Mouse (Mus musculus) forebrain, embryonic 10.5 days (tissue): ENCODE measurements around the gene Gm5244. TPM values are rescaled to one million over a fixed set of nuclear protein-coding genes. Genes with fewer than 3 reads are reported as not detected.

Source experiments
- DNase-seq: peaks from one replicate; pipeline ENCODE4 v3.0.0-alpha.2; 2017; ENCODE audit warnings: low spot score; ENCODE audit errors: extremely low spot score
- H3K27ac ChIP-seq: fragments of 300-500 bp; sonication (generic); 2 replicates; pipeline ENCODE4 v1.5.1; 2016; ENCODE audit warnings: mild to moderate bottlenecking
- H3K27me3 ChIP-seq: fragments of 300-500 bp; sonication (generic); 2 replicates; pipeline ENCODE4 v1.6.1; 2016; ENCODE audit warnings: mild to moderate bottlenecking; ENCODE audit not compliant: poor library complexity, severe bottlenecking
- H3K36me3 ChIP-seq: fragments of 300-500 bp; sonication (generic); replicated peaks from 2 replicates; pipeline ENCODE4 v1.6.1; 2016; ENCODE audit warnings: mild to moderate bottlenecking, moderate library complexity
- H3K4me1 ChIP-seq: fragments of 300-500 bp; sonication (generic); 2 replicates; pipeline ENCODE4 v1.6.1; 2016
- H3K4me3 ChIP-seq: fragments of 300-500 bp; sonication (generic); 2 replicates; pipeline ENCODE4 v1.5.1; 2016; ENCODE audit warnings: mild to moderate bottlenecking, moderate library complexity
- H3K9me3 ChIP-seq: fragments of 300-500 bp; sonication (generic); 2 replicates; pipeline ENCODE4 v1.6.1; 2016; ENCODE audit warnings: mild to moderate bottlenecking, moderate library complexity
- WGBS: fragments of 180-500 bp; shearing (Covaris S2); methylation state at CpG from one replicate; pipeline ENCODE4 v1.1.7; 2016; 5-methylcytosine and 5-hydroxymethylcytosine counted together
- polyA plus RNA-seq: library from polyadenylated mRNA; unstranded; fragments of >200 nt; fragmentation: Nextera tagmentation; extraction: Ambion mirVana; gene quantifications from 2 replicates; pipeline ENCODE4 v1.2.1, GENCODE M21; 2016

Gm5244 gene
- not detected in 2 replicates for polyA plus RNA-seq

- Histone ChIP-seq H3K27me3 (no peaks in the 10 kb centered on the region), H3K4me3 (no peak within 1 kb of the TSS), H3K36me3 (no peaks in the 10 kb centered on the region), H3K4me1 (no peaks in the 10 kb centered on the region), H3K27ac (no peak within 1 kb of the TSS), H3K9me3 (no peaks in the 10 kb centered on the region)
- no peak for DNase-seq
These were observed at the start of gene Gm5244 for GRCm38 (mm10) chr19:12846382-12846781. Gm5244 (plus strand) TSS chr19:12846682.

GRCm38 (mm10) chr19:12797071-12797470, 49.4 kb upstream of the Gm5244 start:
- 1% methylated on average over 7 of the region's 7 CpGs for WGBS
- H3K4me1 ChIP-seq, result peaks cover 24% of the 10 kb centered on the region
- peak overlapping the region; percentile 90 for H3K4me3 ChIP-seq
- no peaks in the 10 kb centered on the region for H3K36me3 ChIP-seq
- DNase-seq, result no peak
- peak overlapping the region; percentile 99 for H3K27ac ChIP-seq
- H3K9me3 ChIP-seq, result no peaks in the 10 kb centered on the region
- no peaks in the 10 kb centered on the region for H3K27me3 ChIP-seq

- peaks cover 12% of the 10 kb centered on the region for H3K4me1 ChIP-seq
- H3K27ac ChIP-seq, result no peak overlapping the region
- no peak overlapping the region for H3K4me3 ChIP-seq
- no peaks in the 10 kb centered on the region for H3K9me3 ChIP-seq
- no peak for DNase-seq
- no peaks in the 10 kb centered on the region for H3K27me3 ChIP-seq
- no peaks in the 10 kb centered on the region for H3K36me3 ChIP-seq
- 89% methylated on average over 4 of the region's 4 CpGs for WGBS
These were observed 48.1 kb upstream of the Gm5244 start for GRCm38 (mm10) chr19:12798404-12798803.

- Histone ChIP-seq H3K4me1 (peaks cover 6% of the 10 kb centered on the region), H3K36me3 (no peaks in the 10 kb centered on the region), H3K9me3 (no peaks in the 10 kb centered on the region), H3K27me3 (no peaks in the 10 kb centered on the region), H3K4me3 (no peak overlapping the region), H3K27ac (no peak overlapping the region)
- WGBS, result 82% methylated on average over 3 of the region's 3 CpGs
- DNase-seq, result no peak
These were observed 47.4 kb upstream of the Gm5244 start for GRCm38 (mm10) chr19:12799081-12799480.

GRCm38 (mm10) chr19:12800621-12801020, 45.9 kb upstream of the Gm5244 start:
- Histone ChIP-seq H3K27ac (no peak overlapping the region), H3K4me1 (peaks cover 6% of the 10 kb centered on the region), H3K9me3 (no peaks in the 10 kb centered on the region), H3K4me3 (no peak overlapping the region), H3K36me3 (no peaks in the 10 kb centered on the region), H3K27me3 (no peaks in the 10 kb centered on the region)
- no peak for DNase-seq
- 84% methylated on average over 2 of the region's 2 CpGs for WGBS

GRCm38 (mm10) chr19:12801046-12801445, 45.4 kb upstream of the Gm5244 start:
- Histone ChIP-seq H3K4me3 (no peak overlapping the region), H3K36me3 (no peaks in the 10 kb centered on the region), H3K27ac (no peak overlapping the region), H3K9me3 (no peaks in the 10 kb centered on the region), H3K4me1 (peaks cover 6% of the 10 kb centered on the region), H3K27me3 (no peaks in the 10 kb centered on the region)
- 79% methylated on average over 3 of the region's 3 CpGs for WGBS
- DNase-seq, result no peak

GRCm38 (mm10) chr19:12802830-12803229, 43.7 kb upstream of the Gm5244 start:
- H3K9me3 ChIP-seq, result no peaks in the 10 kb centered on the region
- H3K4me1 ChIP-seq, result peaks cover under 1% of the 10 kb centered on the region
- no peaks in the 10 kb centered on the region for H3K27me3 ChIP-seq
- DNase-seq, result no peak
- H3K36me3 ChIP-seq, result no peaks in the 10 kb centered on the region
- WGBS, result 82% methylated on average over 3 of the region's 3 CpGs
- H3K4me3 ChIP-seq, result no peak overlapping the region
- H3K27ac ChIP-seq, result no peak overlapping the region

- no peak for DNase-seq
- Histone ChIP-seq H3K27ac (no peak overlapping the region), H3K9me3 (no peaks in the 10 kb centered on the region), H3K27me3 (no peaks in the 10 kb centered on the region), H3K36me3 (no peaks in the 10 kb centered on the region), H3K4me1 (no peaks in the 10 kb centered on the region), H3K4me3 (no peak overlapping the region)
- WGBS, result 76% methylated on average over 1 of the region's 1 CpGs
These were observed 42.2 kb upstream of the Gm5244 start for GRCm38 (mm10) chr19:12804237-12804636.

- no peaks in the 10 kb centered on the region for H3K4me1 ChIP-seq
- no peak for DNase-seq
- no peaks in the 10 kb centered on the region for H3K9me3 ChIP-seq
- no peak overlapping the region for H3K27ac ChIP-seq
- WGBS, result 87% methylated on average over 3 of the region's 3 CpGs
- H3K27me3 ChIP-seq, result no peaks in the 10 kb centered on the region
- H3K4me3 ChIP-seq, result no peak overlapping the region
- no peaks in the 10 kb centered on the region for H3K36me3 ChIP-seq
These were observed 40.8 kb upstream of the Gm5244 start for GRCm38 (mm10) chr19:12805730-12806129.

GRCm38 (mm10) chr19:12806214-12806613, 40.3 kb upstream of the Gm5244 start:
- 74% methylated on average over 2 of the region's 2 CpGs for WGBS
- no peaks in the 10 kb centered on the region for H3K36me3 ChIP-seq
- no peaks in the 10 kb centered on the region for H3K27me3 ChIP-seq
- no peak overlapping the region for H3K27ac ChIP-seq
- H3K9me3 ChIP-seq, result no peaks in the 10 kb centered on the region
- no peaks in the 10 kb centered on the region for H3K4me1 ChIP-seq
- no peak for DNase-seq
- H3K4me3 ChIP-seq, result no peak overlapping the region

GRCm38 (mm10) chr19:12812644-12813364, 33.7 kb upstream of the Gm5244 start:
- WGBS, result 78% methylated on average over 1 of the region's 1 CpGs
- H3K27me3 ChIP-seq, result no peaks in the 10 kb centered on the region
- no peaks in the 10 kb centered on the region for H3K9me3 ChIP-seq
- no peak for DNase-seq
- H3K4me3 ChIP-seq, result no peak overlapping the region
- no peak overlapping the region for H3K27ac ChIP-seq
- no peaks in the 10 kb centered on the region for H3K36me3 ChIP-seq
- no peaks in the 10 kb centered on the region for H3K4me1 ChIP-seq

GRCm38 (mm10) chr19:12813883-12814282, 32.6 kb upstream of the Gm5244 start:
- Histone ChIP-seq H3K27ac (no peak overlapping the region), H3K36me3 (no peaks in the 10 kb centered on the region), H3K4me1 (no peaks in the 10 kb centered on the region), H3K9me3 (no peaks in the 10 kb centered on the region), H3K4me3 (no peak overlapping the region), H3K27me3 (no peaks in the 10 kb centered on the region)
- DNase-seq, result no peak
- 71% methylated on average over 1 of the region's 1 CpGs for WGBS

GRCm38 (mm10) chr19:12818507-12818906, 28.0 kb upstream of the Gm5244 start:
- no peak for DNase-seq
- Histone ChIP-seq H3K27ac (no peak overlapping the region), H3K36me3 (no peaks in the 10 kb centered on the region), H3K4me1 (no peaks in the 10 kb centered on the region), H3K27me3 (no peaks in the 10 kb centered on the region), H3K4me3 (no peak overlapping the region), H3K9me3 (no peaks in the 10 kb centered on the region)
- WGBS, result 93% methylated on average over 1 of the region's 1 CpGs

- DNase-seq, result no peak
- Histone ChIP-seq H3K9me3 (no peaks in the 10 kb centered on the region), H3K27ac (no peak overlapping the region), H3K4me1 (no peaks in the 10 kb centered on the region), H3K4me3 (no peak overlapping the region), H3K36me3 (no peaks in the 10 kb centered on the region), H3K27me3 (no peaks in the 10 kb centered on the region)
- 32% methylated on average over 4 of the region's 4 CpGs for WGBS
These were observed 26.1 kb upstream of the Gm5244 start for GRCm38 (mm10) chr19:12820383-12820782.
